Mouse (Mus musculus) forebrain, embryonic 16.5 days (tissue): ENCODE measurements around the gene Gm10382. TPM values are rescaled to one million over a fixed set of nuclear protein-coding genes. Genes with fewer than 3 reads are reported as not detected.

Source experiments
- ATAC-seq: fragments of 200-750 bp; cut with Nextera tagmentation; 2 replicates; pipeline ENCODE4 v1.8.0; 2017; ENCODE audit warnings: mild to moderate bottlenecking, moderate library complexity
- H3K27ac ChIP-seq: fragments of 300-500 bp; sonication (generic); 2 replicates; pipeline ENCODE4 v1.5.1; 2014; ENCODE audit warnings: low read length, control low read depth
- H3K27me3 ChIP-seq: fragments of 300-500 bp; sonication (generic); replicated peaks from 2 replicates; pipeline ENCODE4 v1.6.1; 2014; ENCODE audit warnings: low read length; ENCODE audit not compliant: control insufficient read depth, insufficient read depth
- H3K36me3 ChIP-seq: fragments of 300-500 bp; sonication (generic); 2 replicates; pipeline ENCODE4 v1.6.1; 2014; ENCODE audit not compliant: control insufficient read depth, insufficient read depth
- H3K4me1 ChIP-seq: fragments of 300-500 bp; sonication (generic); replicated peaks from 2 replicates; pipeline ENCODE4 v1.6.1; 2014; ENCODE audit warnings: low read length; ENCODE audit not compliant: control insufficient read depth, insufficient read depth
- H3K4me2 ChIP-seq: fragments of 300-500 bp; sonication (generic); 2 replicates; pipeline ENCODE4 v1.6.1; 2014; ENCODE audit warnings: mild to moderate bottlenecking, low read length, control low read depth
- H3K4me3 ChIP-seq: fragments of 300-500 bp; sonication (generic); replicated peaks from 2 replicates; pipeline ENCODE4 v1.5.1; 2014; ENCODE audit warnings: mild to moderate bottlenecking, low read length, control low read depth
- H3K9ac ChIP-seq: fragments of 300-500 bp; sonication (generic); replicated peaks from 2 replicates; pipeline ENCODE4 v1.6.1; 2014; ENCODE audit warnings: low read depth, low read length, control low read depth
- H3K9me3 ChIP-seq: fragments of 300-500 bp; sonication (generic); 2 replicates; pipeline ENCODE4 v1.6.1; 2016; ENCODE audit warnings: low read length; ENCODE audit not compliant: control insufficient read depth
- WGBS: fragments of 180-500 bp; shearing (Covaris S2); extraction: QIAGEN DNeasy Blood & Tissue Kit; methylation state at CpG from one replicate; pipeline ENCODE4 v1.1.7; 2014; 5-methylcytosine and 5-hydroxymethylcytosine counted together
- polyA plus RNA-seq: library from polyadenylated mRNA; unstranded; fragments of >200 nt; fragmentation: Nextera tagmentation; extraction: Ambion mirVana; gene quantifications from 2 replicates; pipeline ENCODE4 v1.2.1, GENCODE M21; 2015

Gm10382 gene
- polyA plus RNA-seq, 1 experiment from 2014 or later: 0.39 TPM

DNA sequence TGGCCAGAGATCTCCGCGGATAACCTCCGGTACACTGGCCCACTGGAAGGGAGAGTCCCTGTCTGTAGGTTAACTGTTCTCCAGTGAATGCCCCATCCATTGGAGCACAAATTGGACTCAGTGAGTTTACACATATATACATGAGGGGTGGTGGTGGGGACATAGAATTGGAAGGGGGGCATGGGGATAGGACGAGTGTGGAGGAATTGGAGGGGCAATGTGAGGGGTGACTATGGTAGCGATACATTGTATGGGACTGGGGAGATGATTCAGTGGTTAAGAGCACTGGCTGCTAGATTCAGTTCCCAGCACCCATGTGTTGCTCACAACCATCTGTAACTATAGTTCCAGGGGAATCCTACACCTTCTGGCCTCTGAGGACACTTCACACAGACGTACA is 13.9 kb downstream of the Gm10382 start:
- Histone ChIP-seq H3K27ac (no peak overlapping the region), H3K27me3 (no peaks in the 10 kb centered on the region), H3K9ac (no peak overlapping the region), H3K4me3 (no peak overlapping the region), H3K36me3 (no peaks in the 10 kb centered on the region), H3K4me2 (no peak overlapping the region), H3K4me1 (peaks cover 10% of the 10 kb centered on the region), H3K9me3 (no peaks in the 10 kb centered on the region)
- 62% methylated on average over 6 of the region's 6 CpGs for whole genome bisulfite sequencing
- ATAC-seq: no peak

DNA sequence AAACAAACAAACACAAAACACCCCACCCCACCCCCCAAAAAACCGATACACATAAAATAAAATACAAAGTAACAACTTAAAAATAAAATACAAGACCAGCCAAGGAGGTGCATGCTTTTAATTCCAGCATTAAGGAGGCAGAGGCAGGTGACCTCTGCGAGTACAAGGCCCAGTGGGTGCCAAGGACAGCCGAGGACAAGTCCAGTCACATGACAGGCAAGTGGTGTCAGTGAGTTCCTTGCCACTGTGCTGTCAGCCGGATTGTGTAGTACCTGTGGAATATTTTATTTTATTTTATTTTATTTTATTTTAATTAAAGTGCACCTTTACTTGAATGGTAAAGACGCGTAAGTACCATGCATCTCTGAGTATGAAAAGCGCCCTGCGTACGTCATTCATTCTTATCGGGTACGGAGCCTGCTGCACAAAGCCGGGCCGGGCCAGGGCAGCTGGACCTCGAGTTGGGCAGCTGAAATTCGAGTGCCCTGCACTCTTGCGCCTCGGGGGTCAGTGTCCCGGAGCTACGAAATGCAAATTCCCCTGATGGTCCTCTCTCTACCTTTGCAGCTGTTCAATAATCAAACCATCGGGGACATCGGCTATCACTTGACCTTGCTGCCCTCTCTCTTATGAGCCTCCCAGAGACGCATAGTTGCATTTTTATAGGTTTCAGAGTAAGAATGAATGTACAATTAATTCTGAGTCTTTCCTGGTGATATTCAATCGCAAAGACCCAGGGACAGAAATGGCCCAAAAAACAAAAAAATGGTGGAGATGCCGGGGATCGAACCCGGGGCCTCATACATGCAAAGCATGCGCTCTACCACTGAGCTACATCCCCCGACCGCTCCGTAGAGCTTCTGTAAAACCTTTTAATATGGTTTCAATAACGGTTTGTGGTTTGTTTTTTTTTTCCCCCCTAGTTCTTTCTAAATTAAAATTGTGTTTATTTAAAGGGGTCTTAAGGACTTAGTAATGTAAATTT is 14.7 kb downstream of the Gm10382 start:
- 12% methylated on average over 31 of the region's 31 CpGs for WGBS
- ATAC-seq: peak; percentile 41; the same call in 1 of the 2 replicates
- peak overlapping the region; percentile 51 for H3K9ac ChIP-seq
- peak overlapping the region; percentile 51 for H3K4me2 ChIP-seq
- H3K4me3 ChIP-seq: peak overlapping the region; percentile 43
- H3K4me1 ChIP-seq: peaks cover 10% of the 10 kb centered on the region
- H3K27me3 ChIP-seq: no peaks in the 10 kb centered on the region
- H3K27ac ChIP-seq: 0 out of 2 replicates have a peak overlapping the region, but pooled peaks have one; percentile 24
- no peaks in the 10 kb centered on the region for H3K36me3 ChIP-seq
- no peaks in the 10 kb centered on the region for H3K9me3 ChIP-seq

DNA sequence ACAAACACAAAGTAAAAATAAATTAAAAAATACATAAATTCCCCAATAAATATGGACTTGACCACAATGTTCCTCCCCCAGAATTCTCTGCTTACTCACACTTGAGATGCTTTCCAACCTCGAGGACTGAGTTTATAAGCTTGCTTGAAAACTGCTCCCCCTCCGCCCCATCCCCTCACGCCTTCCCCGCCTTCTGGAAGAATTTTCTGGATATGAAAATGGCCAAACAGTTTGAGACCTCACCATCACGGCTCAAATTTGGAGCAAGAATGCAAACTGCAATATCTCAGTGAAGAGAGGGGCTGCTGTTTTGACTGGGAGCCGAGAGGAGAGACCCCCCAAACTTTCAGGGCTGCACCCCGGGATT is 15.4 kb downstream of the Gm10382 start:
- Histone ChIP-seq H3K36me3 (no peaks in the 10 kb centered on the region), H3K27ac (peak overlapping the region; percentile 93), H3K9me3 (no peaks in the 10 kb centered on the region), H3K4me1 (peaks cover 10% of the 10 kb centered on the region), H3K9ac (peak overlapping the region; percentile 70), H3K27me3 (no peaks in the 10 kb centered on the region), H3K4me3 (peak overlapping the region; percentile 70), H3K4me2 (peak overlapping the region; percentile 68)
- no peak for ATAC-seq
- WGBS: 3% methylated on average over 7 of the region's 7 CpGs

DNA sequence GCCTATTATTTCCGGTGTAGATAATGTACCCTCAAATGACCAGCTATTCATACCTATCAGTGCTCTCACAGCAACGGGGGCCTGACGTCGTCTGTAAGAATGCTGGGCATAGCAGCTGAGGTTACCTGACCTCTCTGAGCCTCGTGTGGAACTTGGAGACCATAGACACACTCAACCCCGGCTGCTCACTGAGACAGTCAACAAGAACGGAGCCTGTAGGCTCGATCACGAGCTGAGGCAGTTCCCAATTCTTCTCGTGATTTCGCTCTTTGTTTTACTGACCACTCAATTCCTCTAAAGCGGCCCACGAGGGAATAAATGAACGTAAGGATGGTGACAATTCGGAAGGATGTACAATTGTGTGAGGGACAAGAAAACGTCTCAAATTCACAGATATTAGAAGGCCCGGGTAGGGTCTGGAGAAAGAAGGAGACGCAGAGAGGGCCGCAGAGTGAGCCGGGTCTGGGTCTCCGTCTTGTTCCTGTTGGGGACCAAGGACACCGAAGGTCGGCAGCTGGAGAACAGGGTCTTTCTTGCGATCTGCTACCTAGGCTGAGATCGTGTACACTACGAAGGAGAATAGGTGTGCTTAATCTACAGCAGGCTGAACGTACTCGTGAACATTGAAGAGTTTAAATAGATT is 15.9 kb downstream of the Gm10382 start:
- H3K36me3 ChIP-seq: no peaks in the 10 kb centered on the region
- peak; percentile 24 for ATAC-seq
- H3K4me3 ChIP-seq: peak overlapping the region; percentile 70
- no peaks in the 10 kb centered on the region for H3K27me3 ChIP-seq
- H3K9ac ChIP-seq: peak overlapping the region; percentile 70
- H3K9me3 ChIP-seq: no peaks in the 10 kb centered on the region
- WGBS: under 1% methylated on average over 28 of the region's 28 CpGs
- H3K27ac ChIP-seq: peak overlapping the region; percentile 93
- H3K4me2 ChIP-seq: peak overlapping the region; percentile 68
- H3K4me1 ChIP-seq: peaks cover 10% of the 10 kb centered on the region

DNA sequence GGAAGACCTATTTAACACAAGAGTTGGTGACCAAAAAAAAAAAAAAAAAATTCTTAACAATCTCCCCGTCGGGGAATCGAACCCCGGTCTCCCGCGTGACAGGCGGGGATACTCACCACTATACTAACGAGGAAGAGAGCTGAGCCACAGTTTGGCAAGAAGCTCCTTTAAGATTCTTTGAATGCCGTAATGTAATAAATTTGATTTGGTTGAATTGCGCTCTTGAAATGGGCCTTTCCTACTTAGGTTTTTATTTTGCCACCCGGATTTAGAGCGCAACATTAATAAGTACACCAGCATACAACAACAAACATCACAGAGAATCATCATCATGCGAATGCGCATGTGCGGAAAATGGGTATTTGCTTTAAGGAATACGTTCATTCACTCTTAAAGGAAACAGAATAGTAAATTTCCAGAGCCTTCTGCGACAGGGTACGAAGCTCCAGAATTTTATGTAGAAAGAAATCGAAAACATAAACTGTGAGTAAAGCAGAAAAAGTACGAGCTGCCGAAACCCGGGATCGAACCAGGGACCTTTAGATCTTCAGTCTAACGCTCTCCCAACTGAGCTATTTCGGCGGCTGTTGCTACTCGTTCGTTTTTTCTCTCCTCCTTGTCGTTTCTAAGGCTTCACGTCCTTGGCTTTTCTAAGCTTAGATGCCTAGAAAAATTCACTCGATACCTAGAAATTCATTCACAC is 16.6 kb downstream of the Gm10382 start:
- Histone ChIP-seq H3K36me3 (no peaks in the 10 kb centered on the region), H3K4me3 (peak overlapping the region; percentile 70), H3K4me1 (peaks cover 10% of the 10 kb centered on the region), H3K4me2 (peak overlapping the region; percentile 69), H3K27me3 (no peaks in the 10 kb centered on the region), H3K9me3 (no peaks in the 10 kb centered on the region), H3K9ac (peak overlapping the region; percentile 81), H3K27ac (peak overlapping the region; percentile 96)
- WGBS: under 1% methylated on average over 31 of the region's 31 CpGs
- peak; percentile 69 for ATAC-seq

DNA sequence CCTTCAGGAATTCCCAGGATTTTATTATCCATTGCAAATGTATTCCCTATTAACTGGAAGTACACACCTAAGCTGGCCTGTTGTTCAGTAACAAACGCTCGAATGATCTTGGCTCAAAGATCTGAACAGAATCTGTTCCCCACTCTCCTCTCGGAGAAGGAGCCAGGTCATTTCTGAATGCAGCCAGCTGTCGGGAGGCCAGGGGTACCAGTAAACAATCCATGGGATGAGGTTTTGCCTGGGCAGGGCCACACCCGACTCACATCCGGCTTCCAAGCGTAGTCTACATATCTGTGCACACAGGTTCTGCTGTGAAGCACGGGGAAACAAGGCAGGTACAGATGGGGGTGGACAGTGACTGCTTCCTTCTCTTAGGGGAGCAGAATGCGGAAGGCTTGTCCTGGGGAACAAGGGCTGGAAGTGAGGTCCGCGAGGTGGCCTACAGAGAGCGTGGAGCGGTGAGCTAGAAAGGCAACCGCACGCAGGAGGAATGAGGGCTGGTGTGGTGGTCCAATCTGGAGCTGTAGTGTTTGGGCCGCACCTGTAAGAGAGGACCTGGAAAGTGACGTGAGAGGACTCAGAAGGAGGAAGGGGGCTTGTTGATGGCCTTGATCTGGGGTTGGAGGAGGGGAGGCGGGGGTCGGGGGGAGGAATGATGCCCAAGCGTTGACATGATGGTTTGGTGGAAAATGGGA is 17.3 kb downstream of the Gm10382 start:
- H3K4me3 ChIP-seq: peak overlapping the region; percentile 70
- peak; percentile 31; the same call in 1 of the 2 replicates for ATAC-seq
- peak overlapping the region; percentile 69 for H3K4me2 ChIP-seq
- peaks cover 10% of the 10 kb centered on the region for H3K4me1 ChIP-seq
- under 1% methylated on average over 20 of the region's 20 CpGs for WGBS
- H3K9ac ChIP-seq: peak overlapping the region; percentile 81
- H3K36me3 ChIP-seq: no peaks in the 10 kb centered on the region
- H3K27me3 ChIP-seq: no peaks in the 10 kb centered on the region
- no peaks in the 10 kb centered on the region for H3K9me3 ChIP-seq
- H3K27ac ChIP-seq: peak overlapping the region; percentile 96

DNA sequence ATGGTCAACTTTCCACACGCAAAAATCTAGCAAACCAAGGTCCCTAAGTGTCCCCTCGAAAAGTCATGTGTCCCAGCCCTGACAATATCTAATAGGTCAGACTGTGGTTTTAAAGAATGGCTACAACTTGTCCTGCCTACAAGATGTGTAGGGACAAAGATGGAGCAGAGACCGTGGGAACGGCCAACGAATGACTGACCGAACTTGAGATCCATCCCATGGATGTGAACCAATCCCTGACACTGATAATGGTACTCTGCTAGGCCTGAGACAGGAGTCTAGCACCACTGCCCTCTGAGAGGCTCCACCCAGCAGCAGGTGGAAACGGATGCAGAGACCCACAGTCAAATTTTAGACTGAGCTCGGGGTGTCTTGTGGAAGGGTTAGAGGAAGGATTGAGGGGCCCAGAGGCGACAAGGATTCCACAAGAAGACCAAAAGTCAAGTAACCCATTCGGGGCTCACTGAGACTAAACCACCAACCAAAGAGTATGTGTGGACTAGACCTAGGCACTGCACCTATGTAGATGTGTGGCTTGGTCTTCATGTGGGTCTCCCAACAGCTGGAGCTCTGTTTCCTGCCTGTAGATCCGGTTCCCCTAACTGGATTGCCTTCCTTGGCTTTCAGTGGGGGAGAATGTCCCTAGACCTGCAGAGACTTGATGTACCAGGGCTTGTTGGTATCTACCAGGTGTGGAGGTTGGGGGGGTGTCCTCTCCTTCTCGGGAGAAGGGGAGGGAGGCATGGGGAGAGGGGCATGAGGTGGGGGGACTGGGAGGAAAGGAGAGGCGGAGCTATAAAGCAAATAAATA is 18.1 kb downstream of the Gm10382 start:
- 56% methylated on average over 13 of the region's 13 CpGs for WGBS

DNA sequence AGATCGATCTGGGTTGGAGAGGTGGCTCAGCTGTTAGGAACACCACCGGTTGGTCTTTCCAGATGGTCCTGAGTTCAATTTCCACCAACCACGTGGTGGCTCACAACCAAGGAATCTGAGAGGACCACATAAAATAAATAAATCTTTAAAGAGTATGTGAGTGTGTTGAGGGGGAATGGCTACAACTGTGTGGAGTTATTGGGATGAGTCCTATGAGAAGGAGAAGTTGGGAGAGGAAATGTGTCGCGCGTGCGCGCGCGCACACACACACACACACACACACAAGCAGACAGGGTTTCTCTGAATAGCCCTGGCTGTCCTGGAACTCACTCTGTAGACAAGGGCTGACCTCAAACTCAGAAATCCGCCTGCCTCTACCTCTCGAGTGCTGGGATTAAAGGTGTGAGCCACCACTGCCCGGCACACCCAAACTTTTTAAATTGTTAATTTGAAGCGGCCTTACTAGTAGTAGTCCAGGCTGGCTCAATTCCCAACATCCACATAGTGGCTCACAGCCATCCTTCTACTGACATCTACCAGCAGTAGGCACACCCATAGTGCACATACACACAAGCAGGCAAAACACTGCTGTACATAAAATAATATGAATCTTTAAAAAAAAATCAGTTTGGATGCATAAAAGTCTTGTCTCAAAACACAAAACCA is 18.9 kb downstream of the Gm10382 start:
- Histone ChIP-seq H3K4me3 (no peak overlapping the region), H3K9ac (no peak overlapping the region), H3K36me3 (no peaks in the 10 kb centered on the region; the same call in 1 of the 2 replicates), H3K27me3 (no peaks in the 10 kb centered on the region), H3K27ac (no peak overlapping the region; the same call in 1 of the 2 replicates), H3K4me2 (no peak overlapping the region), H3K9me3 (no peaks in the 10 kb centered on the region), H3K4me1 (peaks cover 10% of the 10 kb centered on the region)
- 71% methylated on average over 14 of the region's 14 CpGs for WGBS
- no peak for ATAC-seq

More for the DNA sequence above, 18.1 kb downstream of the Gm10382 start:
- Histone ChIP-seq H3K27me3 (no peaks in the 10 kb centered on the region), H3K27ac (peak overlapping the region; percentile 96), H3K4me1 (peaks cover 10% of the 10 kb centered on the region), H3K9ac (peak overlapping the region; percentile 81), H3K36me3 (no peaks in the 10 kb centered on the region; the same call in 1 of the 2 replicates), H3K4me3 (peak overlapping the region; percentile 70), H3K4me2 (peak overlapping the region; percentile 69), H3K9me3 (no peaks in the 10 kb centered on the region)
- no peak for ATAC-seq
